Mouse (Mus musculus): Measurements from ENCODE around the gene Oaz1. TPM values are rescaled to one million over a fixed set of nuclear protein-coding genes. Genes with fewer than 3 reads are reported as not detected.
A peak's percentile ranks its signal among the peaks of the same experiment; 100 is the strongest.

Oaz1 gene
- polyA plus RNA-seq, 1 experiment from 2014 or later = 2,414 TPM

GRCm38 (mm10) chr10:80831136-80831535 is 4.7 kb downstream of the Oaz1 start:
- Histone ChIP-seq H3K9me3 (replicated peaks) (no peaks in the 10 kb centered on the region; the same call in 1 of the 2 replicates), H3K36me3 (peaks cover 31% of the 10 kb centered on the region), H3K27ac (no peak overlapping the region; the same call in 1 of the 2 replicates), H3K27me3 (ENCODE audit: low read depth, poor library complexity, severe bottlenecking) (peaks cover 42% of the 10 kb centered on the region), H3K4me1 (peaks cover 57% of the 10 kb centered on the region), H3K4me3 (no peak overlapping the region)
- WGBS = 3% methylated on average over 9 of the region's 9 CpGs
- peak; percentile 78 for DNase-seq (ENCODE audit: low spot score)

- DNase-seq (ENCODE audit: low spot score) = no peak
- peaks cover 58% of the 10 kb centered on the region for H3K27me3 ChIP-seq (ENCODE audit: low read depth, poor library complexity, severe bottlenecking)
- H3K9me3 ChIP-seq (replicated peaks) = no peaks in the 10 kb centered on the region; the same call in 1 of the 2 replicates
- H3K4me3 ChIP-seq = no peak overlapping the region
- peaks cover 28% of the 10 kb centered on the region for H3K36me3 ChIP-seq
- H3K4me1 ChIP-seq = peaks cover 64% of the 10 kb centered on the region
- WGBS = 79% methylated on average over 7 of the region's 7 CpGs
- no peak overlapping the region for H3K27ac ChIP-seq
These were observed 6.4 kb downstream of the Oaz1 start for GRCm38 (mm10) chr10:80832818-80833217.

- DNase-seq (ENCODE audit: low spot score) = no peak
- Histone ChIP-seq H3K4me3 (peak overlapping the region; percentile 16), H3K36me3 (peaks cover 2% of the 10 kb centered on the region), H3K27ac (0 out of 2 replicates have a peak overlapping the region, but pooled peaks have one; percentile 4), H3K27me3 (ENCODE audit: low read depth, poor library complexity, severe bottlenecking) (peaks cover 76% of the 10 kb centered on the region), H3K9me3 (replicated peaks) (no peaks in the 10 kb centered on the region; the same call in 1 of the 2 replicates), H3K4me1 (peaks cover 46% of the 10 kb centered on the region)
- WGBS = 58% methylated on average over 30 of the region's 30 CpGs
These were observed 9.2 kb downstream of the Oaz1 start for GRCm38 (mm10) chr10:80835617-80836016.

DNA sequence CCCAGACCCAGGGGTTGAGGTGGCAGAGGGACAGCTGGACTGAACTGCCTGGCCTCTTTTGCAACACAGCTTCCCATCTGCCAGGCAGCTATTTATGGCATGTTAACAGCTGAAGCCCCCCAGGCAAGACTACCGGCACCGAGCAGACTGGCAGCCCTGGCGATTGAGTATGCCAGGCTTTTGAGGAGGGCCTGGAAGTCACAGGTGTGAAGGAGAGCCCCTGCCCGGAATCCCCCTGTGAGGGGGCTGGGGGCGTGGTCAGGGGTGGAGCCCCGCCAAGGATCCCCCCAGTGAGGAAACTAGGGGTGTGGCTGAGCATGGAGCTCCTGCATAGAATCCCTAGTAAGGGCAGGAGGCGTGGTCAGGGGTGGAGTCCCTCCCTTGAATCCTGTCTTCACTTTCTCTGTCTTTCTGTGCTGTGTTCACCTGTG is 10.5 kb downstream of the Oaz1 start:
- no peak for DNase-seq (ENCODE audit: low spot score)
- peaks cover 90% of the 10 kb centered on the region for H3K27me3 ChIP-seq (ENCODE audit: low read depth, poor library complexity, severe bottlenecking)
- H3K9me3 ChIP-seq (replicated peaks) = no peaks in the 10 kb centered on the region; the same call in 1 of the 2 replicates
- no peak overlapping the region for H3K27ac ChIP-seq
- WGBS = 55% methylated on average over 7 of the region's 7 CpGs
- peaks cover 38% of the 10 kb centered on the region for H3K4me1 ChIP-seq
- no peak overlapping the region; the same call in 1 of the 2 replicates for H3K4me3 ChIP-seq
- H3K36me3 ChIP-seq = no peaks in the 10 kb centered on the region; the same call in 1 of the 2 replicates

- Histone ChIP-seq H3K4me3 (no peak overlapping the region), H3K9me3 (replicated peaks) (no peaks in the 10 kb centered on the region; the same call in 1 of the 2 replicates), H3K36me3 (no peaks in the 10 kb centered on the region), H3K27ac (no peak overlapping the region; the same call in 1 of the 2 replicates), H3K27me3 (ENCODE audit: low read depth, poor library complexity, severe bottlenecking) (peaks cover 90% of the 10 kb centered on the region), H3K4me1 (peaks cover 38% of the 10 kb centered on the region)
- no peak for DNase-seq (ENCODE audit: low spot score)
- WGBS = 7% methylated on average over 2 of the region's 2 CpGs
These were observed 11.4 kb downstream of the Oaz1 start for GRCm38 (mm10) chr10:80837827-80838226.

GRCm38 (mm10) chr10:80838346-80838912 is 12.0 kb downstream of the Oaz1 start:
- H3K27me3 ChIP-seq (ENCODE audit: low read depth, poor library complexity, severe bottlenecking) = peaks cover 90% of the 10 kb centered on the region
- H3K9me3 ChIP-seq (replicated peaks) = no peaks in the 10 kb centered on the region; the same call in 1 of the 2 replicates
- peaks cover 39% of the 10 kb centered on the region for H3K4me1 ChIP-seq
- H3K27ac ChIP-seq = no peak overlapping the region
- WGBS = 69% methylated on average over 2 of the region's 2 CpGs
- H3K4me3 ChIP-seq = no peak overlapping the region
- DNase-seq (ENCODE audit: low spot score) = no peak
- H3K36me3 ChIP-seq = no peaks in the 10 kb centered on the region

- H3K27me3 ChIP-seq (ENCODE audit: low read depth, poor library complexity, severe bottlenecking) = peaks cover 90% of the 10 kb centered on the region
- peaks cover 43% of the 10 kb centered on the region for H3K4me1 ChIP-seq
- no peaks in the 10 kb centered on the region for H3K9me3 ChIP-seq (replicated peaks)
- H3K27ac ChIP-seq = no peak overlapping the region
- no peak for DNase-seq (ENCODE audit: low spot score)
- H3K36me3 ChIP-seq = no peaks in the 10 kb centered on the region
- WGBS = 61% methylated on average over 6 of the region's 6 CpGs
- no peak overlapping the region for H3K4me3 ChIP-seq
These were observed 13.4 kb downstream of the Oaz1 start for GRCm38 (mm10) chr10:80839848-80840247.

GRCm38 (mm10) chr10:80841685-80842084 is 15.2 kb downstream of the Oaz1 start:
- H3K27me3 ChIP-seq (ENCODE audit: low read depth, poor library complexity, severe bottlenecking) = peaks cover 89% of the 10 kb centered on the region
- H3K4me1 ChIP-seq = peaks cover 36% of the 10 kb centered on the region
- H3K4me3 ChIP-seq = no peak overlapping the region

GRCm38 (mm10) chr10:80842334-80842733 is 15.9 kb downstream of the Oaz1 start:
- Histone ChIP-seq H3K27me3 (ENCODE audit: low read depth, poor library complexity, severe bottlenecking) (peaks cover 83% of the 10 kb centered on the region), H3K4me1 (peaks cover 30% of the 10 kb centered on the region), H3K36me3 (no peaks in the 10 kb centered on the region), H3K9me3 (replicated peaks) (no peaks in the 10 kb centered on the region), H3K4me3 (no peak overlapping the region), H3K27ac (no peak overlapping the region)
- no peak for DNase-seq (ENCODE audit: low spot score)
- 85% methylated on average over 15 of the region's 15 CpGs for WGBS

More at GRCm38 (mm10) chr10:80841685-80842084, 15.2 kb downstream of the Oaz1 start:
- Histone ChIP-seq H3K9me3 (replicated peaks) (no peaks in the 10 kb centered on the region), H3K36me3 (no peaks in the 10 kb centered on the region), H3K27ac (no peak overlapping the region)
- DNase-seq (ENCODE audit: low spot score) = no peak
- WGBS = 70% methylated on average over 2 of the region's 2 CpGs

GRCm38 (mm10) chr10:80843087-80843930 is 16.9 kb downstream of the Oaz1 start:
- H3K4me1 ChIP-seq = peaks cover 22% of the 10 kb centered on the region

DNA sequence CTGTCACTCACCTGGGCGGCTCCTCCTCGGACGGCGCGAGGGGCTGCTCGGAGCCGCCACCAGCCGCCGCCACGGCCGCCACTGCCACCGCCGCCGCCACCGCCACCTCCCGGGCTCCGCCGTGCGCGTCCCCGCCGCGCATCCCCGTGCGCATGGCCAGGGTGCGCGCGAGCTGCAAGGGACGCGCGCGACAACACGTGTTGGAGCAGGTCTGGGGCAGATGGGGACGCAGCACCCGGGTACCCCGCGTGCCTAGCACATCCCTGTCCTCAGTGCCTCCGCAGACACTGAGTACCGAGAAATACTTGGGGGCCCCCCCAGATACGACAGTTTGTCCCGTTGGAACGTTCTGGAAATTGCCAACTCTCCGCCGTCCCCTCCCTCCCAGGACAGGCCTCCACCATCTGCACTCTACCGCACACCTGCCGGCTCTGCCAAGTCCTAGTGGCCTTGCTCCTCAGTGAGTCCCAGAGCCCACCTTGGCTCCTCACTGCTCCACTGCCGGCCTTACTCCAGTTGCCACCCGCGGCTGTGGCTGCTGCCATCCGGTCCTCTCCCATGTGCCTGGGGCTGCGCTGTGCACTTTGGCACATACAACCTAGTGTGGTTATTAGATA is 17.6 kb downstream of the Oaz1 start, which contains the start of gene Lingo3:
Lingo3 (minus strand) TSS at position 109 of the 617 bp plus-strand sequence.
- 5% methylated on average over 51 of the region's 51 CpGs for WGBS
- DNase-seq (ENCODE audit: low spot score) = peak; percentile 52
- peaks cover 27% of the 10 kb centered on the region for H3K4me1 ChIP-seq
- no peaks in the 10 kb centered on the region for H3K36me3 ChIP-seq
- H3K4me3 ChIP-seq = peak within 1 kb of the TSS; percentile 62
- peaks cover 68% of the 10 kb centered on the region for H3K27me3 ChIP-seq (ENCODE audit: low read depth, poor library complexity, severe bottlenecking)
- H3K27ac ChIP-seq = peak within 1 kb of the TSS; percentile 66
- H3K9me3 ChIP-seq (replicated peaks) = no peaks in the 10 kb centered on the region

More at GRCm38 (mm10) chr10:80843087-80843930, 16.9 kb downstream of the Oaz1 start:
- Histone ChIP-seq H3K4me3 (peak overlapping the region; percentile 62), H3K9me3 (replicated peaks) (no peaks in the 10 kb centered on the region), H3K27me3 (ENCODE audit: low read depth, poor library complexity, severe bottlenecking) (peaks cover 73% of the 10 kb centered on the region), H3K36me3 (no peaks in the 10 kb centered on the region), H3K27ac (peak overlapping the region; percentile 66)
- DNase-seq (ENCODE audit: low spot score) = no peak
- 12% methylated on average over 32 of the region's 32 CpGs for WGBS

GRCm38 (mm10) chr10:80845055-80845693 is 18.7 kb downstream of the Oaz1 start:
- WGBS = 65% methylated on average over 8 of the region's 8 CpGs
- H3K4me3 ChIP-seq = 0 out of 2 replicates have a peak overlapping the region, but pooled peaks have one; percentile 3
- peaks cover 64% of the 10 kb centered on the region for H3K27me3 ChIP-seq (ENCODE audit: low read depth, poor library complexity, severe bottlenecking)
- no peak for DNase-seq (ENCODE audit: low spot score)
- no peaks in the 10 kb centered on the region for H3K9me3 ChIP-seq (replicated peaks)
- no peak overlapping the region for H3K27ac ChIP-seq
- H3K4me1 ChIP-seq = peaks cover 27% of the 10 kb centered on the region
- H3K36me3 ChIP-seq = peaks cover 3% of the 10 kb centered on the region

Measured in limb, embryonic 10.5 days (tissue).